Mouse (Mus musculus) spleen, adult 2 months (tissue): ENCODE results near the gene Mia2. TPM values are rescaled to one million over a fixed set of nuclear protein-coding genes. Genes with fewer than 3 reads are reported as not detected.

ENCODE experiments used
- DNase-seq, 2 experiments: peaks; one replicate each; pipeline versions ENCODE4 v3.0.0 to v3.0.0-alpha.2; 2012 to 2021; ENCODE audit warnings: low spot score in 2 of 2, low read depth in 1 of 2
- H3K27ac ChIP-seq: fragments of 200-500 bp; 2 replicates; pipeline ENCODE4 v1.5.1; 2012; ENCODE audit warnings: low read length, inconsistent platforms; ENCODE audit not compliant: insufficient read depth
- H3K27me3 ChIP-seq: fragments of 200-500 bp; 2 replicates; pipeline ENCODE4 v1.6.1; 2012; ENCODE audit warnings: mild to moderate bottlenecking, moderate library complexity, low read length, inconsistent platforms; ENCODE audit not compliant: control insufficient read depth, insufficient read depth
- H3K36me3 ChIP-seq: fragments of 200-500 bp; 2 replicates; pipeline ENCODE4 v1.6.1; 2012; ENCODE audit warnings: mild to moderate bottlenecking, low read length, inconsistent platforms; ENCODE audit not compliant: control insufficient read depth, insufficient read depth
- H3K4me1 ChIP-seq: fragments of 200-500 bp; 2 replicates; pipeline ENCODE4 v1.6.1; 2011; ENCODE audit warnings: inconsistent platforms; ENCODE audit not compliant: control insufficient read depth, insufficient read depth, insufficient read length
- H3K4me3 ChIP-seq: fragments of 200-500 bp; 2 replicates; pipeline ENCODE4 v1.5.1; 2011; ENCODE audit warnings: mild to moderate bottlenecking, inconsistent platforms; ENCODE audit not compliant: insufficient read depth, insufficient read length; ENCODE audit errors: extremely low read depth
- CTCF ChIP-seq: fragments of 200-500 bp; IDR thresholded peaks from 2 replicates; pipeline ENCODE4 v1.5.1; 2011; ENCODE audit warnings: mild to moderate bottlenecking, inconsistent platforms; ENCODE audit not compliant: insufficient read depth, insufficient read length, insufficient replicate concordance; ENCODE audit errors: extremely low read depth
- POLR2A ChIP-seq: fragments of 200-500 bp; IDR thresholded peaks from 2 replicates; pipeline ENCODE4 v1.6.1; 2011; ENCODE audit warnings: low read depth, low read length, inconsistent platforms
- WGBS: fragments of 180-500 bp; shearing (Covaris S2); methylation state at CpG from one replicate; pipeline ENCODE4 v1.1.7; 2018; 5-methylcytosine and 5-hydroxymethylcytosine counted together
- polyA plus RNA-seq: library from polyadenylated mRNA; depleted of rRNA; stranded (reverse); fragments of >200 nt; gene quantifications from 2 replicates; pipeline ENCODE4 v1.2.3, GENCODE M21; 2012

The Mia2 gene
- polyA plus RNA-seq, 1 experiment = 16.5 TPM

- no peaks in the 10 kb centered on the region for H3K4me1 ChIP-seq
These were observed 26.8 kb upstream of the Mia2 start for GRCm38 (mm10) chr12:59068791-59069190.

DNA sequence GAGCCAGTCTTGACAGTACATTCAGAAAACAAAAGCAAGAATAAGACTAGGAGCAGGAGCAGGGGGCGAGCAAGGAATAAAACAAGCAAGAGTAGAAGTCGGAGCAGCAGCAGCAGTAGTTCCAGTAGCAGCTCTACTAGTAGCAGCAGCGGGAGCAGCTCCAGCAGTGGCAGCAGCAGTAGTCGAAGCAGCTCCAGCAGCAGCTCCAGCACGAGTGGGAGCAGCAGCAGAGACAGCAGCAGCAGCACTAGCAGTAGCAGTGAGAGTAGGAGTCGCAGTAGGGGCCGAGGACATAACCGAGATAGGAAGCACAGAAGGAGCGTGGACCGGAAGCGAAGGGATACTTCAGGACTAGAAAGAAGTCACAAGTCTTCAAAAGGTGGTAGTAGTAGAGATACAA lies 23.3 kb upstream of the Mia2 start:
- H3K36me3 ChIP-seq = peaks cover 42% of the 10 kb centered on the region
- H3K4me3 ChIP-seq = no peak overlapping the region
- WGBS = 95% methylated on average over 11 of the region's 11 CpGs

More at GRCm38 (mm10) chr12:59068791-59069190, 26.8 kb upstream of the Mia2 start:
- 94% methylated on average over 13 of the region's 13 CpGs for WGBS
- TF ChIP-seq POLR2A = no peak
- no peak for TF ChIP-seq CTCF
- Histone ChIP-seq H3K27ac (no peak overlapping the region), H3K36me3 (peaks cover 35% of the 10 kb centered on the region), H3K4me3 (no peak overlapping the region), H3K27me3 (no peaks in the 10 kb centered on the region)
- no peak for DNase-seq

DNA sequence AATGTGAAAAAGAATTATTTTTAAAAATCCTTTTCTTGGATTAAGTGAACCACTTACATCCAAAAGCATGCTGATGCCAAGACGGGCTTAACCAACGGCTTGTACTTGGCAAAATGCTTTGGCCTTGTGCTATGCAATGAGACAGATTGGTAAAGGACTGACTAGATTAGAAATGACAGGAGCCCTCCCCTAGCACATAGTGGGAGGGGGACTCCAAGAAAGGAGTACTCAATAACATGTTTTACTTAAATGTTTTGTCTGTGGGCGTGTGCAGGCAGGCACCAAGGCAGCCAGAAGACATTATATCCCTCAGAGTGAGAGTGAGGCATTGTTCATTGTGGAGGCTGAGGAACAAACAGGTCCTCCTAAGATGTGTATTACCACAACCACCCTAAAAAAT lies 21.5 kb upstream of the Mia2 start:
- peaks cover 33% of the 10 kb centered on the region for H3K36me3 ChIP-seq
- TF ChIP-seq CTCF (no peak), POLR2A (no peak)
- H3K27ac ChIP-seq = no peak overlapping the region
- no peaks in the 10 kb centered on the region for H3K27me3 ChIP-seq
- no peaks in the 10 kb centered on the region for H3K4me1 ChIP-seq
- DNase-seq = no peak
- 93% methylated on average over 3 of the region's 3 CpGs for WGBS
- H3K4me3 ChIP-seq = no peak overlapping the region

More for the DNA sequence above, 23.3 kb upstream of the Mia2 start:
- no peak for DNase-seq
- Histone ChIP-seq H3K27ac (no peak overlapping the region), H3K27me3 (no peaks in the 10 kb centered on the region), H3K4me1 (no peaks in the 10 kb centered on the region)
- TF ChIP-seq CTCF = no peak
- TF ChIP-seq POLR2A = no peak

GRCm38 (mm10) chr12:59076996-59077395 lies 18.6 kb upstream of the Mia2 start:
- TF ChIP-seq POLR2A = no peak
- no peak for TF ChIP-seq CTCF
- H3K4me3 ChIP-seq = no peak overlapping the region
- WGBS = 85% methylated on average over 3 of the region's 3 CpGs
- H3K36me3 ChIP-seq = peaks cover 14% of the 10 kb centered on the region
- H3K4me1 ChIP-seq = no peaks in the 10 kb centered on the region
- H3K27me3 ChIP-seq = no peaks in the 10 kb centered on the region
- no peak for DNase-seq
- H3K27ac ChIP-seq = no peak overlapping the region

GRCm38 (mm10) chr12:59077883-59078282 lies 17.7 kb upstream of the Mia2 start:
- TF ChIP-seq CTCF (no peak), POLR2A (no peak)
- H3K27me3 ChIP-seq = no peaks in the 10 kb centered on the region
- no peak overlapping the region for H3K27ac ChIP-seq
- H3K4me1 ChIP-seq = no peaks in the 10 kb centered on the region
- peaks cover 7% of the 10 kb centered on the region for H3K36me3 ChIP-seq
- WGBS = 86% methylated on average over 3 of the region's 3 CpGs
- DNase-seq = no peak
- no peak overlapping the region for H3K4me3 ChIP-seq

GRCm38 (mm10) chr12:59080461-59080860 lies 15.1 kb upstream of the Mia2 start:
- Histone ChIP-seq H3K27ac (no peak overlapping the region), H3K36me3 (no peaks in the 10 kb centered on the region), H3K27me3 (no peaks in the 10 kb centered on the region), H3K4me3 (no peak overlapping the region), H3K4me1 (no peaks in the 10 kb centered on the region)
- DNase-seq = no peak
- WGBS = 94% methylated on average over 4 of the region's 4 CpGs
- TF ChIP-seq POLR2A (no peak), CTCF (no peak)

- 74% methylated on average over 5 of the region's 5 CpGs for WGBS
- H3K27me3 ChIP-seq = no peaks in the 10 kb centered on the region
- no peak for DNase-seq
- no peak for TF ChIP-seq POLR2A
- no peak for TF ChIP-seq CTCF
- no peaks in the 10 kb centered on the region for H3K36me3 ChIP-seq
- no peak overlapping the region for H3K4me3 ChIP-seq
- no peaks in the 10 kb centered on the region for H3K4me1 ChIP-seq
- H3K27ac ChIP-seq = no peak overlapping the region
These were observed 11.2 kb upstream of the Mia2 start for GRCm38 (mm10) chr12:59084446-59084845.
